Mouse (Mus musculus): ENCODE results near the gene 1700007K13Rik. TPM values are rescaled to one million over a fixed set of nuclear protein-coding genes. Genes with fewer than 3 reads are reported as not detected.
"Not testable (repeated sequence)": the region's sequence is repeated elsewhere in the genome, so short reads cannot be mapped to it uniquely, and the experiment has no call there.

The 1700007K13Rik gene
- polyA plus RNA-seq, 1 experiment: not detected

- H3K4me1 ChIP-seq (ENCODE audit: control insufficient read depth, insufficient read depth, insufficient read length, low read length): no peaks in the 10 kb centered on the region
- H3K27ac ChIP-seq (replicated peaks; ENCODE audit: low read depth, low read length): no peak overlapping the region
- H3K4me3 ChIP-seq (ENCODE audit: insufficient read depth, low read depth, low read length): no peak overlapping the region
Observed at GRCm38 (mm10) chr2:28494521-28494920, 28.4 kb upstream of the 1700007K13Rik start.

- Histone ChIP-seq H3K27ac (replicated peaks; ENCODE audit: low read depth, low read length) (no peak overlapping the region), H3K4me1 (ENCODE audit: control insufficient read depth, insufficient read depth, insufficient read length, low read length) (no peaks in the 10 kb centered on the region), H3K4me3 (ENCODE audit: insufficient read depth, low read depth, low read length) (no peak overlapping the region)
Observed at GRCm38 (mm10) chr2:28483861-28484260, 17.7 kb upstream of the 1700007K13Rik start.

GRCm38 (mm10) chr2:28479208-28480204 lies 13.4 kb upstream of the 1700007K13Rik start:
- H3K4me3 ChIP-seq (ENCODE audit: insufficient read depth, low read depth, low read length): no peak overlapping the region
- no peak overlapping the region for H3K27ac ChIP-seq (replicated peaks; ENCODE audit: low read depth, low read length)
- no peaks in the 10 kb centered on the region for H3K4me1 ChIP-seq (ENCODE audit: control insufficient read depth, insufficient read depth, insufficient read length, low read length)

- not testable (repeated sequence) for H3K27ac ChIP-seq (replicated peaks; ENCODE audit: low read depth, low read length); H3K4me3 ChIP-seq (ENCODE audit: insufficient read depth, low read depth, low read length); H3K4me1 ChIP-seq (ENCODE audit: control insufficient read depth, insufficient read depth, insufficient read length, low read length)
Observed at GRCm38 (mm10) chr2:28477993-28478392, 11.9 kb upstream of the 1700007K13Rik start.

- not testable (repeated sequence) for H3K4me3 ChIP-seq (ENCODE audit: insufficient read depth, low read depth, low read length); H3K27ac ChIP-seq (replicated peaks; ENCODE audit: low read depth, low read length); H3K4me1 ChIP-seq (ENCODE audit: control insufficient read depth, insufficient read depth, insufficient read length, low read length)
Observed at GRCm38 (mm10) chr2:28472011-28472410, 5.9 kb upstream of the 1700007K13Rik start.

- Histone ChIP-seq H3K4me1 (ENCODE audit: control insufficient read depth, insufficient read depth, insufficient read length, low read length) (peaks cover 6% of the 10 kb centered on the region), H3K27ac (replicated peaks; ENCODE audit: low read depth, low read length) (no peak overlapping the region), H3K4me3 (ENCODE audit: insufficient read depth, low read depth, low read length) (no peak overlapping the region)
Observed at GRCm38 (mm10) chr2:28470591-28470990, 4.5 kb upstream of the 1700007K13Rik start.

GRCm38 (mm10) chr2:28469461-28469860 lies 3.3 kb upstream of the 1700007K13Rik start:
- Histone ChIP-seq H3K4me1 (ENCODE audit: control insufficient read depth, insufficient read depth, insufficient read length, low read length) (peaks cover 6% of the 10 kb centered on the region), H3K4me3 (ENCODE audit: insufficient read depth, low read depth, low read length) (no peak overlapping the region), H3K27ac (replicated peaks; ENCODE audit: low read depth, low read length) (no peak overlapping the region)

GRCm38 (mm10) chr2:28468486-28469225 lies 2.5 kb upstream of the 1700007K13Rik start:
- H3K4me3 ChIP-seq (ENCODE audit: insufficient read depth, low read depth, low read length): peak overlapping the region; percentile 97
- peaks cover 6% of the 10 kb centered on the region for H3K4me1 ChIP-seq (ENCODE audit: control insufficient read depth, insufficient read depth, insufficient read length, low read length)
- peak overlapping the region; percentile 68 for H3K27ac ChIP-seq (replicated peaks; ENCODE audit: low read depth, low read length)

- peak within 1 kb of the TSS; percentile 97 for H3K4me3 ChIP-seq (ENCODE audit: insufficient read depth, low read depth, low read length)
- H3K27ac ChIP-seq (replicated peaks; ENCODE audit: low read depth, low read length): peak within 1 kb of the TSS; percentile 68
- peaks cover 6% of the 10 kb centered on the region for H3K4me1 ChIP-seq (ENCODE audit: control insufficient read depth, insufficient read depth, insufficient read length, low read length)
Observed at GRCm38 (mm10) chr2:28467860-28468485, 1.8 kb upstream of the 1700007K13Rik start, which contains the start of gene Mrps2. TSS of gene Mrps2 (plus strand) at chr2:28468066.

GRCm38 (mm10) chr2:28464919-28465318 lies 1.2 kb downstream of the 1700007K13Rik start:
- Histone ChIP-seq H3K4me3 (ENCODE audit: insufficient read depth, low read depth, low read length) (no peak overlapping the region), H3K4me1 (ENCODE audit: control insufficient read depth, insufficient read depth, insufficient read length, low read length) (peaks cover 6% of the 10 kb centered on the region), H3K27ac (replicated peaks; ENCODE audit: low read depth, low read length) (no peak overlapping the region)

- peaks cover 6% of the 10 kb centered on the region for H3K4me1 ChIP-seq (ENCODE audit: control insufficient read depth, insufficient read depth, insufficient read length, low read length)
- no peak overlapping the region for H3K27ac ChIP-seq (replicated peaks; ENCODE audit: low read depth, low read length)
- no peak overlapping the region for H3K4me3 ChIP-seq (ENCODE audit: insufficient read depth, low read depth, low read length)
Observed at GRCm38 (mm10) chr2:28463919-28464318, 2.2 kb downstream of the 1700007K13Rik start.

GRCm38 (mm10) chr2:28456616-28457015 lies 9.5 kb downstream of the 1700007K13Rik start:
- no peak overlapping the region for H3K4me3 ChIP-seq (ENCODE audit: insufficient read depth, low read depth, low read length)
- H3K4me1 ChIP-seq (ENCODE audit: control insufficient read depth, insufficient read depth, insufficient read length, low read length): no peaks in the 10 kb centered on the region
- H3K27ac ChIP-seq (replicated peaks; ENCODE audit: low read depth, low read length): no peak overlapping the region

- H3K4me3 ChIP-seq (ENCODE audit: insufficient read depth, low read depth, low read length): no peak overlapping the region
- H3K27ac ChIP-seq (replicated peaks; ENCODE audit: low read depth, low read length): no peak overlapping the region
- no peaks in the 10 kb centered on the region for H3K4me1 ChIP-seq (ENCODE audit: control insufficient read depth, insufficient read depth, insufficient read length, low read length)
Observed at GRCm38 (mm10) chr2:28453539-28453938, 12.6 kb downstream of the 1700007K13Rik start.

GRCm38 (mm10) chr2:28451663-28452062 lies 14.5 kb downstream of the 1700007K13Rik start:
- no peak overlapping the region for H3K4me3 ChIP-seq (ENCODE audit: insufficient read depth, low read depth, low read length)
- no peaks in the 10 kb centered on the region for H3K4me1 ChIP-seq (ENCODE audit: control insufficient read depth, insufficient read depth, insufficient read length, low read length)
- H3K27ac ChIP-seq (replicated peaks; ENCODE audit: low read depth, low read length): no peak overlapping the region

- Histone ChIP-seq H3K4me1 (ENCODE audit: control insufficient read depth, insufficient read depth, insufficient read length, low read length) (no peaks in the 10 kb centered on the region), H3K4me3 (ENCODE audit: insufficient read depth, low read depth, low read length) (peak overlapping the region; percentile 64), H3K27ac (replicated peaks; ENCODE audit: low read depth, low read length) (no peak overlapping the region)
Observed at GRCm38 (mm10) chr2:28447315-28447670, 18.8 kb downstream of the 1700007K13Rik start.
